Mouse (Mus musculus): ENCODE results near the gene Slit1.

DNA sequence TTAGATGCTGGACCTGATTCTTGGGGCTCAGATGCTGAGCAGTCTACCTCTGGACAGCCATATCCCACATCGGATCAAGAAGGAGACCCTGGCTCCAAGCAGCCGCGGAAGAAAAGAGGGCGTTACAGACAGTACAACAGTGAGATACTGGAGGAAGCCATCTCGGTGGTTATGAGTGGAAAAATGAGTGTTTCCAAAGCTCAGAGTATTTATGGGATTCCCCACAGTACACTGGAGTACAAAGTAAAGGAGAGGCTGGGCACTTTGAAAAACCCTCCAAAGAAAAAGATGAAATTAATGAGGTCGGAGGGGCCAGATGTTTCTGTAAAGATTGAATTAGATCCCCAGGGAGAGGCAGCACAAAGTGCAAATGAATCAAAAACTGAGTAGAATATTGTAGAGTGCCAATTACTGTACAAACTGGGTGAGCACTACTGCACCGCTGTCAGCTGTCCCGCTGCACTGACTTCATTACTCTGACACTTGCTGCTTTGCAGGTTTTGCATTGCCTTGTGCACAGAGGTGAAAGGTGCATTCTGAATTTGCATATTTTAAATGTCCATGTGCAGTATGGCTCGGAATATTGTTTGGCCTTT, 184.5 kb downstream of the Slit1 start:
- TF ChIP-seq CTCF (IDR thresholded peaks at IDR 0.05; ENCODE audit: low read depth) (no peak), EP300 (IDR thresholded peaks at IDR 0.05; ENCODE audit: low read depth) (no peak)
